Mouse (Mus musculus) mature B cell (primary cell): ENCODE results near the gene Ly6g6c.

Experiments used
- in situ Hi-C: fragments of 300-500 bp; cut with MboI; formaldehyde crosslinking; loops from 2 replicates; pipeline ENCODE4 v1.14.3; 2019

Ly6g6c gene

GRCm38 (mm10) chr17:35080710-35081109 is 15.5 kb downstream of the Ly6g6c start:
- in situ Hi-C loops: no loop called here

GRCm38 (mm10) chr17:35082841-35083576 is 17.8 kb downstream of the Ly6g6c start:
- in situ Hi-C loops: no loop called here

GRCm38 (mm10) chr17:35083929-35084497 is 18.8 kb downstream of the Ly6g6c start:
- in situ Hi-C loops: no loop called here

GRCm38 (mm10) chr17:35085208-35085865 is 20.1 kb downstream of the Ly6g6c start, which contains the start of gene Ly6g6f:
Gene Ly6g6f, minus strand, starts transcription at chr17:35085610.
- in situ Hi-C loops: no loop called here

- in situ Hi-C loops: no loop called here
Observed at GRCm38 (mm10) chr17:35088151-35088550, 23.0 kb downstream of the Ly6g6c start.

- in situ Hi-C loops: no loop called here
Observed at GRCm38 (mm10) chr17:35088825-35089644, 23.8 kb downstream of the Ly6g6c start, which contains the start of gene Abhd16a. Gene Abhd16a, plus strand, starts transcription at chr17:35089263.

GRCm38 (mm10) chr17:35090166-35090932 is 25.2 kb downstream of the Ly6g6c start:
- in situ Hi-C loops: no loop called here

- in situ Hi-C loops: no loop called here
Observed at GRCm38 (mm10) chr17:35092403-35093198, 27.4 kb downstream of the Ly6g6c start.

- in situ Hi-C loops: no loop called here
Observed at GRCm38 (mm10) chr17:35094475-35095365, 29.5 kb downstream of the Ly6g6c start.

- in situ Hi-C loops: no loop called here
Observed at GRCm38 (mm10) chr17:35096597-35096996, 31.4 kb downstream of the Ly6g6c start.

GRCm38 (mm10) chr17:35097164-35097655 is 32.0 kb downstream of the Ly6g6c start:
- in situ Hi-C loops: no loop called here

- in situ Hi-C loops: no loop called here
Observed at GRCm38 (mm10) chr17:35100196-35100765, 35.1 kb downstream of the Ly6g6c start.

- in situ Hi-C loops: no loop called here
Observed at GRCm38 (mm10) chr17:35101161-35101560, 36.0 kb downstream of the Ly6g6c start.

- in situ Hi-C loops: no loop called here
Observed at GRCm38 (mm10) chr17:35102299-35102698, 37.1 kb downstream of the Ly6g6c start.

GRCm38 (mm10) chr17:35103221-35103690 is 38.1 kb downstream of the Ly6g6c start:
- in situ Hi-C loops: no loop called here

- in situ Hi-C loops: no loop called here
Observed at GRCm38 (mm10) chr17:35104079-35104478, 38.9 kb downstream of the Ly6g6c start.

GRCm38 (mm10) chr17:35104754-35105153 is 39.6 kb downstream of the Ly6g6c start:
- in situ Hi-C loops: no loop called here

- in situ Hi-C loops: no loop called here
Observed at GRCm38 (mm10) chr17:35105740-35106389, 40.7 kb downstream of the Ly6g6c start.
